Mouse (Mus musculus): Measurements from ENCODE around the gene Vmn2r12.
"Not testable (repeated sequence)": the region's sequence is repeated elsewhere in the genome, so short reads cannot be mapped to it uniquely, and the experiment has no call there.

Gene Vmn2r12

GRCm38 (mm10) chr5:109097850-109098249 lies at the start of gene Vmn2r12:
TSS of gene Vmn2r12 (minus strand) at chr5:109097950.
- DNase-seq: not testable (repeated sequence)

GRCm38 (mm10) chr5:109139546-109139945 lies 41.8 kb upstream of the Vmn2r12 start:
- peak in 1 of 2 experiments; percentile 4 for DNase-seq

- no peak for DNase-seq
These were observed 39.0 kb upstream of the Vmn2r12 start for GRCm38 (mm10) chr5:109136731-109137130.

- DNase-seq: not testable (repeated sequence)
These were observed 1.3 kb downstream of the Vmn2r12 start for GRCm38 (mm10) chr5:109096482-109096881.

GRCm38 (mm10) chr5:109072016-109072415 lies 25.7 kb downstream of the Vmn2r12 start:
- not testable (repeated sequence) for DNase-seq

- not testable (repeated sequence) for DNase-seq
These were observed 38.3 kb downstream of the Vmn2r12 start, which contains the start of gene Vmn2r11 for GRCm38 (mm10) chr5:109059469-109059868. TSS of gene Vmn2r11 (minus strand) at chr5:109059569.

GRCm38 (mm10) chr5:109055286-109055685 lies 42.5 kb downstream of the Vmn2r12 start:
- no peak for DNase-seq
